Mouse (Mus musculus): Measurements from ENCODE around the gene Prr19.

DNA sequence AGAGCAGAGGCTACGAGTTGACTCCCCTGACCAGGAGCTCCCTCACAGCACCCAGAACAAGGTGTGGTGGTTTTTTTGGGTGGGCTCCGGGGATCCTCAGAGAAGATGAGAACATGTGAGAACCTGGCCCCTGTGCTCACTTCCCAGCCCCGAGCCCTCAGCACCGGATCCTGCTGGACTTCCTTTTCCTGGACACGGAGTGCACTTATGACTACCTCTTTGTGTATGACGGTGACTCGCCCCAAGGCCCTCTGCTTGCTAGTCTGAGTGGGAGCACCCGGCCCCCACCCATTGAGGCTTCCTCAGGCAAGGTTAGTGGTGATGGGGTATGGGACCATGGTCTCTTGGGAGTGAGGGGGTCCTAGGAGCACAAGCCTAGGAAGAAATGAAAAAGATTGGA, 25.0 kb downstream of the Prr19 start:
- no peak for TF ChIP-seq CTCF (IDR thresholded peaks at IDR 0.05; ENCODE audit: borderline replicate concordance, insufficient read depth, low read length)
- TF ChIP-seq POLR2A (IDR thresholded peaks at IDR 0.05; ENCODE audit: low read depth, low read length) = no peak
